17 mouse cellular contexts compared by ENCODE assay signal in the genomic region with DNA sequence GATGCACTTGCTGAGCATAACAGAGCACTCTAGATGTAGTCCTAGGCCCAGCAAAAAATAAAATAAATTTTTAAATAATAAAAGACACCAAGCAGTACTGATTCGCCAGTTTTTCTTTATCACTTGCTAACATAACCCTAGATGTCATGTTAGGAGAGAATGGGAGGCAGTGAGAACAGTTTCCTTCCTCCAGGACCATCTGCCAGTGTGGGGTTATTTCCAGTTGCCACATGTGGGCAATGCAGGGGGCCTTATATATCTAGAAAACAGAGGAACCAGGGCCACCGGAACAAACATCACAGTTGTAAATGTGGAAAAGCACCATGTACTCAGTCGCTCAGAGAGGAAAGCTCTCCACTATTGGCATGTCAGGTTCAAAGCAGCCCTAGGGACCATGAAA. TPM values are rescaled to one million over a fixed set of nuclear protein-coding genes. Genes with fewer than 3 reads are reported as not detected.
DNase-seq lines count a peak whose midpoint lies in the region; ATAC-seq lines count a peak whose summit lies in the region.
"Had no signal": no experiment of that assay in that cellular context is flagged by ENCODE, and none has a peak within 500 bp of the region (broad histone marks: within the 10 kb centered on the region; RNA-seq: fewer than 3 reads in every experiment).

No protein-coding gene starts in this region.

- H3K4me1 ChIP-seq in heart, embryonic 14.5 days (ENCODE audit: control insufficient read depth in 2 of 2, insufficient read depth in 2 of 2, low read length in 2 of 2), result peaks cover 10 to 41% of the 10 kb centered on the region in 2 experiments
- H3K4me1 ChIP-seq in neural tube, embryonic 15.5 days, result peaks cover 36% of the 10 kb centered on the region
- H3K4me1 ChIP-seq in liver, embryonic 11.5 days (replicated peaks; ENCODE audit: control insufficient read depth, insufficient read depth, low read length), result peaks cover 36% of the 10 kb centered on the region
- 0 out of 2 replicates have a peak, but pooled peaks cover 3% of the 10 kb centered on the region for H3K4me1 ChIP-seq in midbrain, embryonic 14.5 days (ENCODE audit: control insufficient read depth, insufficient read depth, low read length)

- H3K27me3 ChIP-seq in heart, embryonic 14.5 days (ENCODE audit: control insufficient read depth, insufficient read depth, low read length), result no peaks in the 10 kb centered on the region
- H3K27me3 ChIP-seq in neural tube, embryonic 15.5 days (replicated peaks), result no peaks in the 10 kb centered on the region
- H3K27me3 ChIP-seq in liver, embryonic 11.5 days (replicated peaks; ENCODE audit: control insufficient read depth, insufficient read depth, low read length), result no peaks in the 10 kb centered on the region
- no peaks in the 10 kb centered on the region for H3K27me3 ChIP-seq in midbrain, embryonic 14.5 days (ENCODE audit: control insufficient read depth, insufficient read depth, low read length)

- DNase-seq in heart, postnatal 4 days, result no peak
- no peak for DNase-seq in neural tube, embryonic 10.5 days (ENCODE audit: extremely low spot score, low spot score)
- no peak for DNase-seq in liver, embryonic 11.5 days (ENCODE audit: low spot score)
- no peak for DNase-seq in cerebellum, postnatal 14 days
- no peak for DNase-seq in thymus, postnatal 25 days
- DNase-seq in midbrain, embryonic 14.5 days, result no peak
- DNase-seq: adrenal gland, postnatal 10 days; forebrain, postnatal 0 days; gastrocnemius, postnatal 25 days; kidney, adult 18-20 months; kidney, postnatal 36 days; lung, embryonic 14.5 days had no signal

- no peak for ATAC-seq in heart, embryonic 14.5 days (ENCODE audit: insufficient number of reproducible peaks, insufficient read depth, low FRiP score, low read depth)
- no peak for ATAC-seq in neural tube, embryonic 15.5 days (ENCODE audit: low FRiP score)
- 0 out of 2 replicates have a peak, but pooled peaks have one; percentile 23 for ATAC-seq in liver, embryonic 11.5 days (replicated peaks; ENCODE audit: low FRiP score)
- ATAC-seq in midbrain, embryonic 14.5 days (ENCODE audit: low FRiP score, low TSS enrichment), result no peak
- ATAC-seq: forebrain, postnatal 0 days had no signal

- peak overlapping the region in 1 of 2 experiments; percentile 45; a peak in 1 of 4 replicates for H3K27ac ChIP-seq in heart, embryonic 14.5 days (replicated peaks in 1 of 2; ENCODE audit: control insufficient read depth in 1 of 2, insufficient read depth in 1 of 2, low read depth in 2 of 2, low read length in 2 of 2)
- H3K27ac ChIP-seq in neural tube, embryonic 15.5 days (replicated peaks), result peak overlapping the region; percentile 23; the same call in 1 of the 2 replicates
- peak overlapping the region; percentile 53 for H3K27ac ChIP-seq in liver, embryonic 11.5 days (ENCODE audit: low read depth, low read length)
- H3K27ac ChIP-seq in midbrain, embryonic 14.5 days (replicated peaks; ENCODE audit: low read depth, low read length), result no peak overlapping the region
- H3K27ac ChIP-seq: hindbrain, embryonic 14.5 days; midbrain, embryonic 10.5 days had no signal

- no peak overlapping the region for H3K4me3 ChIP-seq in heart, embryonic 14.5 days (ENCODE audit: control insufficient read depth in 1 of 2, insufficient read depth in 1 of 2, low read depth in 1 of 2, low read length in 2 of 2)
- H3K4me3 ChIP-seq in neural tube, embryonic 15.5 days (replicated peaks), result no peak overlapping the region
- no peak overlapping the region for H3K4me3 ChIP-seq in liver, embryonic 11.5 days (ENCODE audit: low read depth, low read length)
- H3K4me3 ChIP-seq in midbrain, embryonic 14.5 days (replicated peaks; ENCODE audit: low read depth, low read length), result no peak overlapping the region
- H3K4me3 ChIP-seq: erythroblast, embryonic 14.5 days; midbrain, embryonic 10.5 days had no signal

- no peaks in the 10 kb centered on the region for H3K9me3 ChIP-seq in heart, embryonic 14.5 days (ENCODE audit: control insufficient read depth, low read length)
- no peaks in the 10 kb centered on the region for H3K9me3 ChIP-seq in neural tube, embryonic 15.5 days (replicated peaks)
- H3K9me3 ChIP-seq in liver, embryonic 11.5 days (ENCODE audit: control insufficient read depth, low read length), result no peaks in the 10 kb centered on the region
- H3K9me3 ChIP-seq in midbrain, embryonic 14.5 days (ENCODE audit: control insufficient read depth, low read length), result no peaks in the 10 kb centered on the region
- H3K9me3 ChIP-seq: midbrain, embryonic 10.5 days had no signal

- 67% methylated on average over 3 of the region's 3 CpGs for WGBS in heart, embryonic 14.5 days
- 68% methylated on average over 3 of the region's 3 CpGs for WGBS in neural tube, embryonic 15.5 days
- 36% methylated on average over 3 of the region's 3 CpGs for WGBS in liver, embryonic 11.5 days
- WGBS in midbrain, embryonic 14.5 days, result 87% methylated on average over 3 of the region's 3 CpGs

- no peaks in the 10 kb centered on the region for H3K36me3 ChIP-seq in heart, embryonic 14.5 days (ENCODE audit: control insufficient read depth, insufficient read depth, low read length)
- no peaks in the 10 kb centered on the region for H3K36me3 ChIP-seq in neural tube, embryonic 15.5 days
- no peaks in the 10 kb centered on the region; the same call in 1 of the 2 replicates for H3K36me3 ChIP-seq in liver, embryonic 11.5 days (ENCODE audit: control insufficient read depth, insufficient read depth, low read length)
- H3K36me3 ChIP-seq in midbrain, embryonic 14.5 days (ENCODE audit: control insufficient read depth, insufficient read depth, low read length), result no peaks in the 10 kb centered on the region

- H3K4me2 ChIP-seq in heart, embryonic 14.5 days (ENCODE audit: low read length), result no peak overlapping the region
- H3K4me2 ChIP-seq in neural tube, embryonic 15.5 days, result no peak overlapping the region
- peak overlapping the region; percentile 34 for H3K4me2 ChIP-seq in liver, embryonic 11.5 days
- H3K4me2 ChIP-seq in midbrain, embryonic 14.5 days (ENCODE audit: low read length), result no peak overlapping the region
- H3K4me2 ChIP-seq: hindbrain, embryonic 14.5 days; lung, embryonic 14.5 days had no signal

- peak overlapping the region; percentile 47; the same call in 1 of the 2 replicates for H3K9ac ChIP-seq in heart, embryonic 14.5 days (ENCODE audit: low read length)
- no peak overlapping the region for H3K9ac ChIP-seq in neural tube, embryonic 15.5 days (replicated peaks)
- peak overlapping the region; percentile 49 for H3K9ac ChIP-seq in liver, embryonic 11.5 days (ENCODE audit: low read depth, low read length)
- no peak overlapping the region for H3K9ac ChIP-seq in midbrain, embryonic 14.5 days (replicated peaks; ENCODE audit: low read length)
- H3K9ac ChIP-seq: forebrain, postnatal 0 days; hindbrain, embryonic 14.5 days; lung, embryonic 14.5 days had no signal

RNA-seq across cellular contexts. Expression of a gene that starts 18.6 kb away (rescaled TPM):
- polyA plus RNA-seq in heart, embryonic 14.5 days (2014; fragmentation: Nextera tagmentation; extraction: Ambion mirVana), result 53.4 and 53.6 TPM in 2 replicates
- 10 to 100 TPM; 55.8 to 58.6 TPM for total RNA-seq in heart, postnatal 4 days (2021)
- 96.6 and 103 TPM in 2 replicates for polyA plus RNA-seq in neural tube, embryonic 15.5 days (2015; fragmentation: Nextera tagmentation; extraction: Ambion mirVana)
- polyA plus RNA-seq in liver, embryonic 11.5 days (2014; fragmentation: Nextera tagmentation; extraction: Ambion mirVana), result 57.1 and 59.5 TPM in 2 replicates
- polyA plus RNA-seq in midbrain, embryonic 14.5 days (2014; fragmentation: Nextera tagmentation; extraction: Ambion mirVana), result 84.1 and 109 TPM in 2 replicates

RNA-seq across cellular contexts. Expression of a gene that starts 37.5 kb away (rescaled TPM):
- 22.2 and 23.0 TPM in 2 replicates for polyA plus RNA-seq in heart, embryonic 14.5 days (2014; fragmentation: Nextera tagmentation; extraction: Ambion mirVana)
- 10 to 100 TPM; 22.0 to 23.6 TPM for total RNA-seq in heart, postnatal 4 days (2021)
- polyA plus RNA-seq in neural tube, embryonic 15.5 days (2015; fragmentation: Nextera tagmentation; extraction: Ambion mirVana), result 32.5 and 42.8 TPM in 2 replicates
- 102 and 103 TPM in 2 replicates for polyA plus RNA-seq in liver, embryonic 11.5 days (2014; fragmentation: Nextera tagmentation; extraction: Ambion mirVana)
- polyA plus RNA-seq in midbrain, embryonic 14.5 days (2014; fragmentation: Nextera tagmentation; extraction: Ambion mirVana), result 26.6 and 31.0 TPM in 2 replicates

Comparison
In these comparisons a context has a peak if more than half of its experiments do, and no peak if none do; other contexts are left out.
1. H3K9ac ChIP-seq: peak in heart, embryonic 14.5 days (single experiment) and liver, embryonic 11.5 days (single experiment); none in neural tube, embryonic 15.5 days (single experiment) and midbrain, embryonic 14.5 days (single experiment).